8 mouse cellular contexts compared by ENCODE assay signal in genomic region chr11:19925976-19926842, GRCm38 (mm10). TPM values are rescaled to one million over a fixed set of nuclear protein-coding genes. Genes with fewer than 3 reads are reported as not detected.
DNase-seq lines count a peak whose midpoint lies in the region; ATAC-seq lines count a peak whose summit lies in the region.

No protein-coding gene starts in this region.

- peak overlapping the region; percentile 97 for H3K27ac ChIP-seq in intestine, embryonic 15.5 days
- peak overlapping the region; percentile 90; the same call in 1 of the 2 replicates for H3K27ac ChIP-seq in liver, embryonic 15.5 days (replicated peaks)

- H3K4me1 ChIP-seq in intestine, embryonic 15.5 days (replicated peaks) = peaks cover 15% of the 10 kb centered on the region
- peaks cover 56% of the 10 kb centered on the region for H3K4me1 ChIP-seq in liver, embryonic 15.5 days (replicated peaks)

- H3K9ac ChIP-seq in intestine, embryonic 15.5 days = peak overlapping the region; percentile 97
- peak overlapping the region; percentile 77 for H3K9ac ChIP-seq in liver, embryonic 15.5 days

- peak; percentile 30 for ATAC-seq in CD4-positive, CD25-positive, alpha-beta regulatory T cell, adult 4 months
- ATAC-seq in granulocyte monocyte progenitor cell, adult 5-6 weeks (replicated peaks; ENCODE audit: poor library complexity, severe bottlenecking) = peak; percentile 35
- peak; percentile 27 for ATAC-seq in intestine, embryonic 15.5 days
- ATAC-seq in liver, embryonic 15.5 days (ENCODE audit: insufficient read depth) = no peak

- H3K27me3 ChIP-seq in intestine, embryonic 15.5 days (replicated peaks) = no peaks in the 10 kb centered on the region
- H3K27me3 ChIP-seq in liver, embryonic 15.5 days = no peaks in the 10 kb centered on the region

- H3K9me3 ChIP-seq in intestine, embryonic 15.5 days = no peaks in the 10 kb centered on the region
- no peaks in the 10 kb centered on the region for H3K9me3 ChIP-seq in liver, embryonic 15.5 days (replicated peaks)

- no peaks in the 10 kb centered on the region for H3K36me3 ChIP-seq in intestine, embryonic 15.5 days
- H3K36me3 ChIP-seq in liver, embryonic 15.5 days (replicated peaks) = no peaks in the 10 kb centered on the region

- peak; percentile 79 to 94 for DNase-seq in adrenal gland, adult (ENCODE audit: inconsistent age in 2 of 2, low spot score in 1 of 2)
- peak; percentile 81 for DNase-seq in embryo, embryonic 10.5 days (ENCODE audit: low spot score)
- DNase-seq in neural tube, embryonic 10.5 days (ENCODE audit: extremely low spot score, low spot score) = peak; percentile 73
- peak; percentile 66 for DNase-seq in thymus, postnatal 0 days (ENCODE audit: low spot score)

- peak overlapping the region; percentile 84 for H3K4me2 ChIP-seq in intestine, embryonic 15.5 days (replicated peaks)
- H3K4me2 ChIP-seq in liver, embryonic 15.5 days = peak overlapping the region; percentile 92

- H3K4me3 ChIP-seq in intestine, embryonic 15.5 days (replicated peaks) = peak overlapping the region; percentile 93
- H3K4me3 ChIP-seq in liver, embryonic 15.5 days (replicated peaks) = peak overlapping the region; percentile 81

- 9% methylated on average over 15 of the region's 15 CpGs for WGBS in intestine, embryonic 15.5 days
- WGBS in liver, embryonic 15.5 days (ENCODE audit: insufficient replicate concordance) = under 1% methylated on average over 15 of the region's 15 CpGs

RNA-seq across cellular contexts. Expression of gene Spred2, which starts 2.0 kb away (rescaled TPM):
- 1 to 10 TPM; 2.8 to 4.4 TPM for polyA plus RNA-seq in CD4-positive, CD25-positive, alpha-beta regulatory T cell, adult 4 months (2017; shearing (Covaris generic))
- 16.8 and 19.4 TPM in 2 replicates for total RNA-seq in granulocyte monocyte progenitor cell, adult 5-6 weeks (2014; fragmentation: Nextera tagmentation)
- 4.6 and 6.8 TPM in 2 replicates for total RNA-seq in granulocyte monocyte progenitor cell, adult 5-6 weeks (2017)
- 6.8 and 7.1 TPM in 2 replicates for polyA plus RNA-seq in intestine, embryonic 15.5 days (2015; fragmentation: Nextera tagmentation; extraction: Ambion mirVana)
- 1.3 and 1.5 TPM in 2 replicates for polyA plus RNA-seq in liver, embryonic 15.5 days (2015; fragmentation: Nextera tagmentation; extraction: Ambion mirVana)
- 5.5 and 6.4 TPM in 2 replicates for polyA plus RNA-seq in thymus, postnatal 0 days (2015; fragmentation: Nextera tagmentation; extraction: Ambion mirVana)
